Mouse (Mus musculus) T-helper 1 cell (primary cell): Measurements from ENCODE around the gene Uqcc1.

Source experiments
- in situ Hi-C: fragments of 300-600 bp; cut with MboI, MseI; formaldehyde crosslinking; loops from one replicate; pipeline ENCODE4 v1.15.1; 2025; ENCODE audit warnings: high pct_unique_total_duplicates

Uqcc1 gene

GRCm38 (mm10) chr2:155818596-155819391, 111.3 kb downstream of the Uqcc1 start:
- in situ Hi-C loops: no loop called here

GRCm38 (mm10) chr2:155817301-155818245, 112.5 kb downstream of the Uqcc1 start:
- in situ Hi-C loops: no loop called here

- in situ Hi-C loops: no loop called here
Observed at GRCm38 (mm10) chr2:155816179-155816578, 113.9 kb downstream of the Uqcc1 start.

- in situ Hi-C loops: no loop called here
Observed at GRCm38 (mm10) chr2:155814829-155815228, 115.3 kb downstream of the Uqcc1 start.

- in situ Hi-C loops: no loop called here
Observed at GRCm38 (mm10) chr2:155812637-155813036, 117.5 kb downstream of the Uqcc1 start.

GRCm38 (mm10) chr2:155811821-155812396, 118.2 kb downstream of the Uqcc1 start:
- in situ Hi-C loops: no loop called here

GRCm38 (mm10) chr2:155809620-155810019, 120.5 kb downstream of the Uqcc1 start:
- in situ Hi-C loops: no loop called here

GRCm38 (mm10) chr2:155807408-155807807, 122.7 kb downstream of the Uqcc1 start:
- in situ Hi-C loops: no loop called here

- in situ Hi-C loops: no loop called here
Observed at GRCm38 (mm10) chr2:155806548-155806947, 123.6 kb downstream of the Uqcc1 start.

- in situ Hi-C loops: no loop called here
Observed at GRCm38 (mm10) chr2:155805925-155806255, 124.2 kb downstream of the Uqcc1 start.

GRCm38 (mm10) chr2:155805231-155805924, 124.7 kb downstream of the Uqcc1 start:
- in situ Hi-C loops: no loop called here

GRCm38 (mm10) chr2:155804053-155804452, 126.1 kb downstream of the Uqcc1 start:
- in situ Hi-C loops: no loop called here

- in situ Hi-C loops: no loop called here
Observed at GRCm38 (mm10) chr2:155802761-155803160, 127.3 kb downstream of the Uqcc1 start.

GRCm38 (mm10) chr2:155798613-155799012, 131.5 kb downstream of the Uqcc1 start:
- in situ Hi-C loops: no loop called here
